Mouse (Mus musculus): ENCODE results near the gene Lama5.
A peak's percentile ranks its signal among the peaks of the same experiment; 100 is the strongest.
"Not testable (repeated sequence)": the region's sequence is repeated elsewhere in the genome, so short reads cannot be mapped to it uniquely, and the experiment has no call there.

Lama5 gene

GRCm38 (mm10) chr2:180225762-180226378 is at the start of gene Lama5:
Gene Lama5, minus strand, starts transcription at chr2:180225859.
- DNase-seq (ENCODE audit: low read depth): no peak

GRCm38 (mm10) chr2:180274523-180274922 is 48.9 kb upstream of the Lama5 start:
- no peak for DNase-seq (ENCODE audit: low read depth)

DNA sequence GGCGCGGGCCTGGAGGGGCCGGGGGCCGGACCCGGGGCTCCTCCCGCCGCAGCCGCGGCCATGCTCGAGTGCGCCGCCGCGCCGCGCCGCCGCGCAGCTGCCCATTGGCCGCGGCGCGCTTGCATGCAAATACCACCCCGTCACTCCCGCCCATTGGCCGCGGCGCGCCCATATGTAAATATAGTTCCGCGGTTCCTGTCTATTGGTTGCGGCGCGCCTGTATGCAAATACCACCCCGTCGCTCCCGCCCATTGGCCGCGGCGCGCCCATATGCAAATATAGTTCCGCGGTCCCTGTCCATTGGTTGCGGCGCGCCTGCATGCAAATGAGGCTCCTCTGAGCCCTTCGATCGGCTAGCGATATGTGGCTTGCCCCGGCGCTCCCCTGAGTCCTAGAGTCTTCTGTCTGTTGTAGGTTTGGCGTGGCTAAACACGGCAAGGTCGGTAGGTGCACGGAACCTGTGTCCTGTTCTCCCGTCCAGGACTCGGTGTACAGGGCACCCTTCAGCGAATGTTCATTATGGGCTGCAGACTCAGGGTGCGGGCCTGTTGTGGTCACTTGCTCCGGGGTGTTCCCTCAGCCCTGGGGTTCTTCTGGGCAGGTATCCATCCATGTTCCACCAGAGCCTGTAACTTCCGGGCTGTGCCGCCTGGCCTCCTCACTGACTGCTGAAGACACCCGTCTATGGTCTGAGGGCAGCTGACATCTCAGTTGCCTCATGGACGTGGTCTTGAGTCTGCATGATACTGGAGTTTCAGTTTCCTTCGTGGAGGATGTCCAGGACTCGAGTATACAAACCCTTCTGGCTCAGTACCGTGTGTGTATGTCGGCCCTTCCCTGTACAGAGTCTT is 48.0 kb upstream of the Lama5 start, which contains the start of gene Cables2:
Cables2 (minus strand) TSS at position 103 of the 851 bp plus-strand sequence.
- DNase-seq (ENCODE audit: low read depth): peak; percentile 94

- no peak for DNase-seq (ENCODE audit: low read depth)
Observed at GRCm38 (mm10) chr2:180272884-180273321, 47.2 kb upstream of the Lama5 start.

- DNase-seq (ENCODE audit: low read depth): no peak
Observed at GRCm38 (mm10) chr2:180271804-180272395, 46.2 kb upstream of the Lama5 start.

DNA sequence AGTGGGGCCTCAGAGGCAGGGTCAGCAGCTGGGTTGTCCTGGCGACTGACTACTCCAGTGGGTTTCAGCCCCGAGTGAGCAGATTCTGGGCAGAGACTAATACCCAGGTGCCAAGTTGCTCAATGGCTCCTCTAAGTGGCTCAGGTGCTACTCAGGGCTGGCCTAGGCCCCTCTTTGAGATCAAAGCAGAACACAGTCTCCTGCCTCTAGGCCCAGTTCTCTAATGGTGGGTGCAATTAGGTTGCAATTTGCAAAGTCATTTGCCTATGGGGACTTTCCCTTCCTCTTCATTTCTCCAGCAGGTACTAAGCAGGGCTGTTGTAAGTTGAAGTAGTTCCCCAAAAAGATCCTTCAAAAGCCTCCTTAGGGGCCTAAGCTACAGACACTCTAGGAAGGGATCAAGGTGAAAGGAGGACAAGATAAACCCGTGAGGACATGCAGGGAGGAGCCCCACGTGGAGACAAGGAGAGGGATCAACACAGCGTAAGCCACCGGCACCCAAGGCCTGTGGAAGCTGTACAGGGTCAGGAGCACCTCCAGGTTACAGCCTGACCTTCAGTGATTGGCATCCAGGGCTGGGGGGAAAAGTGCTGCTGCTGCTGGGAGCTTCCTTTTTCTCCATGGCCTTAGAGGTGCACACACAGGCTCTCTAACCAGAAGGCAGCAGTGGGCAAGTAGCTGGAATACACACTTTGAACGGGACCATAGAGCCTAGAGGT is 45.0 kb upstream of the Lama5 start:
- DNase-seq (ENCODE audit: low read depth): no peak

GRCm38 (mm10) chr2:180269329-180269728 is 43.7 kb upstream of the Lama5 start:
- DNase-seq (ENCODE audit: low read depth): no peak

- DNase-seq (ENCODE audit: low read depth): no peak
Observed at GRCm38 (mm10) chr2:180267955-180268354, 42.3 kb upstream of the Lama5 start.

- no peak for DNase-seq (ENCODE audit: low read depth)
Observed at GRCm38 (mm10) chr2:180262891-180263290, 37.2 kb upstream of the Lama5 start.

DNA sequence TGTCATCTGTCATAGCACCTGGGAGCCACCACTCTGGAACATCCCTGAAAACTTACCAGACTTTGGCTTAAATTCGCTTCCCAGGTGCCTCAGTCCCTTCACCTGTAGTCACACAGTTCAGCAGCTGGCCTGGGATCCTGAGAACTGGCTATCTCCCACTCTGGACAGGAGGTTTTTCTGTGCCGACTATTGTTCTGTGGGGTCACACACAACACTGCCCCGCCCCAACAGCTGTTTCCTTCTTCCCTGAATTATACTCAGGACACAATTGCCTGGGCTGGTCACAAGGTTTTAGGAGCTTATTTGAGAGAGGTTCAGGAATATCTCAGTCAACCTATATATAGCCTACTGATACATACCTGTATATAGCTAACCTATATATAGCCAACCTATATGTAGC is 36.8 kb upstream of the Lama5 start:
- no peak for DNase-seq (ENCODE audit: low read depth)

DNA sequence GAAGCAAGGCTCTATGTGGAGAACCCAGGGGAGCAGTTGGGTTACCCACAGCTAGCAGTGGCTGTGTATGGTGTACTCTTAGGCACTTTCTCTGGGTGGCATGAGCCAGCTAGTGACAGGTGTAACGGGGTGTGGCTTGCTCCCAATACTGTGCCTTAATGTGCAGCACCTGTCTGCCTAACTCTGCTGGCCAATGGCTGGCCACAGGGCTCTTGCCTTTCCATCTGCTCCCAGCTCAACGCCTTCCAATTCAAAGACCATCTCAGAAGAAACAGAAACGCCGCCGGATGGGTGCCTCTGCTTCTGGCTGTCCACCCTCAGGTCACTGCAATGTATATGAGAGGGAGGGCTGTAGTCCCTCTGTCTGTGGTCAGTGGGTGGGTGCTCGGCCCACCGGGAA is 36.2 kb upstream of the Lama5 start:
- DNase-seq (ENCODE audit: low read depth): no peak

DNA sequence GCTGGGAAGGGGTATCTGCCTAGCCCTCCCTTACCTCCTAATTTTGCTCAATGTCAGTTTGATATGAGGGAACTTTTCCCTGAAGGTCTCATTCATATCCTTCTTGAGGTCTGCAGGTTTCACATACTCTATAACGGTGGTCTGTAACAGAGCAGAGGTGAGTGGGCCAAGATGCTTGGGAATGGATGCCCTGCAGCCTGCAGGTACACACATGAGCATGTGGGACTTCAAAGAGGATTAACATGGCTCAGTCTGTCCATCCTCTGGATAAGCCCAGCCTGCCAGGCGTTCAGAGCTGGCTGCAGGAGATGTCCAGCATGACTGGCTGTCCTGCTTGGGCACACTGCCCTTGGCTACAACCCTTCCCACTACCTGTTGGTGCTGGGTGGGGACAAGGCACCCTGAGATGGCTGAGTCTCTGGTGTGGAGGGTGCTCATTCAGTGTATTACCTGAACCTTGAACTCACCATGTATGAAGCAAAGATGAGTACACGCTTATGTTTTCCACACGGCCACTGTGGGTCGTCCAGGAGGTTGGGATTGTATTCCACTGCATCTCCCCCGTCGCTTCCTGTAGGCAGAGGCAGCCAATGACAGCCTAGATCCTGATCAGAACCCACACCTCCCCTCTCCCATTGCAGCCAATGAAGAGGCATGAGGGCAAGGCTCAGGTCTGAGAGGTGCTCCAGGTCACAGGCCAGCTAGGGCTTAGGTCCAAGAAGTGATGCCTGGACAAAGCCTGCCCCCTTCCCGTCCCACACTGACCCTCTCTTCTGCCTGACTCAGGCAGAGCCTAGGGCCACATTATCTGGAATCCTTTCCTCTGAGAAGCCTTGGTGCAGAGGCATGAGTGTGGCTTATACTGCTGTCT is 35.2 kb upstream of the Lama5 start:
- DNase-seq (ENCODE audit: low read depth): no peak

GRCm38 (mm10) chr2:180259826-180260609 is 34.4 kb upstream of the Lama5 start:
- not testable (repeated sequence) for DNase-seq (ENCODE audit: low read depth)

GRCm38 (mm10) chr2:180258951-180259484 is 33.4 kb upstream of the Lama5 start:
- DNase-seq (ENCODE audit: low read depth): not testable (repeated sequence)

GRCm38 (mm10) chr2:180257963-180258865 is 32.6 kb upstream of the Lama5 start:
- no peak for DNase-seq (ENCODE audit: low read depth)

GRCm38 (mm10) chr2:180257001-180257521 is 31.4 kb upstream of the Lama5 start, which contains the start of gene Rps21:
Gene Rps21, plus strand, starts transcription at chr2:180257377.
- DNase-seq (ENCODE audit: low read depth): peak; percentile 97

DNA sequence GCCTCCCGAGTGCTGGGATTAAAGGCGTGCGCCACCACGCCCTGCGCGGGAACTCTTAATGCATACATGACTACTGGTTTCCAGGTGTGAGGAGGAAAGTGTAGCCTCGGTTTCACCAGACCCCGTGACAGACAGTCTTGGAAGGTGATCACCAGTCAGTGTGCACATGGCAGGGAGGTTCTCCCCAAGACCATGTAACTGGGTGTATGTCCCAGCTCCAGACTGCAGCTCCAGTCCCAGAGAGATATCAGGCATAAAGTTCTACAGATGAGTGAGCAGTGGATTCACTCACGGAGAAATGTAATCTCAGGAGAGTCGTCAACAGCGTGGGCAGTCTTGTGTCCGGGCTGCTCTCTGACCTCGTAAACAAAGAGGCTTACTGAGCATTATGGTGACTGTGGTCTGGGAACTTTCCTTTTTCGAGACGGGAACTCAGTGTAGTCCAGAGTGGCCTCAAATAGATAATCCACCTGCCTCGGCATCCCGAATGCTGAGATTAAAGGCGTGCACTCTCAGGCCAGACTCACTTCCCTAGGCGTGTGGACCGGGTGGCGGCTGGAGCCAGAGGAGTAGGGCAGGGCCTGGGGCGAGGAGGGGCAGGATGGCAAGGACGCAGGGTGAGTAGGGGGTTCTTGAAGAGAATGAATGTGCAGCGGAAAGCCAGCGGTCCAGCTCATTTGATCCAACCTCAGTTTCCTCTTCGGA is 30.8 kb upstream of the Lama5 start:
- DNase-seq (ENCODE audit: low read depth): no peak

DNA sequence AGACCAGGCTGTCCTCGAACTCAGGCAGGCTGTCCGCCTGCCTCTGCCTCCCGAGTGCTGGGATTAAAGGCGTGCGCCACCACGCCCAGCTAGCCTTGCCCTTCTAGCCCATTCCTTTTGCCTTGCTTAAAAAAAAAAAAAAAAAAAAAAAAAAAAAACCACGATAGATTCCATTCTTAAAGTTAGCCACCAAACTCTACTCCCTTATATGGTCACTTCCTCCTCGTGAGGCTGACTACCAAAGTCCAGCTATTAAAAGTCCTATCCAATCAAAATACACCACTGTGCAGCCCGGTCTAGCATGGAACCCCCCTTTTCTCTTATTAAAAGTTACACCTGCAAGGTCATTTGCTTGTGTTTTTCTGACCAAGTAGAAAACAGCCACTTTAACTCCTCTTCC is 30.0 kb upstream of the Lama5 start:
- DNase-seq (ENCODE audit: low read depth): no peak
